ENCODE assay signal across 24 mouse cellular contexts in genomic region chr14:54485899-54486298, GRCm38 (mm10). TPM values are rescaled to one million over a fixed set of nuclear protein-coding genes. Genes with fewer than 3 reads are reported as not detected.
DNase-seq lines count a peak whose midpoint lies in the region; ATAC-seq and TF ChIP-seq lines count a peak whose summit lies in the region.
"Had no signal": no experiment of that assay in that cellular context is flagged by ENCODE, and none has a peak within 500 bp of the region (broad histone marks: within the 10 kb centered on the region; RNA-seq: fewer than 3 reads in every experiment).

No protein-coding gene starts in this region.

- H3K4me2 ChIP-seq in liver, embryonic 13.5 days: no peak overlapping the region
- no peak overlapping the region for H3K4me2 ChIP-seq in liver, postnatal 0 days (ENCODE audit: low read depth, low read length)
- H3K4me2 ChIP-seq: embryonic facial prominence, embryonic 13.5 days; embryonic facial prominence, embryonic 15.5 days; forebrain, embryonic 12.5 days had no signal

- no peak overlapping the region for H3K9ac ChIP-seq in liver, embryonic 13.5 days
- no peak overlapping the region for H3K9ac ChIP-seq in liver, postnatal 0 days (replicated peaks)
- no peak overlapping the region for H3K9ac ChIP-seq in MEL (ENCODE audit: control insufficient read depth, low read depth, low read length, poor library complexity, severe bottlenecking)
- H3K9ac ChIP-seq: embryonic facial prominence, embryonic 13.5 days; embryonic facial prominence, embryonic 15.5 days; forebrain, embryonic 12.5 days had no signal

- ATAC-seq in liver, embryonic 13.5 days (ENCODE audit: low read depth): peak; percentile 74
- no peak for ATAC-seq in liver, postnatal 0 days
- ATAC-seq in erythroblast, adult 5-6 weeks (replicated peaks; ENCODE audit: low FRiP score, poor library complexity, severe bottlenecking): peak; percentile 74
- ATAC-seq in megakaryocyte progenitor cell, adult 5-6 weeks (replicated peaks; ENCODE audit: poor library complexity): peak; percentile 90
- ATAC-seq: activated CD4-positive, CD25-positive, alpha-beta regulatory T cell, adult 4 months; forebrain, embryonic 14.5 days; forebrain, embryonic 16.5 days; Patski had no signal

- H3K4me3 ChIP-seq in liver, embryonic 13.5 days (replicated peaks): no peak overlapping the region
- H3K4me3 ChIP-seq in liver, postnatal 0 days (ENCODE audit: low read depth, low read length): no peak overlapping the region
- no peak overlapping the region for H3K4me3 ChIP-seq in MEL (ENCODE audit: control insufficient read depth in 1 of 2, insufficient read depth in 1 of 2, low read depth in 2 of 2, low read length in 2 of 2)
- H3K4me3 ChIP-seq: embryonic facial prominence, embryonic 13.5 days; embryonic facial prominence, embryonic 15.5 days; forebrain, embryonic 10.5 days; forebrain, embryonic 12.5 days had no signal

- H3K27me3 ChIP-seq in liver, embryonic 13.5 days: peaks cover 18% of the 10 kb centered on the region
- H3K27me3 ChIP-seq in liver, postnatal 0 days (ENCODE audit: insufficient read depth, low read length): no peaks in the 10 kb centered on the region
- H3K27me3 ChIP-seq in MEL (ENCODE audit: control insufficient read depth in 1 of 2, insufficient read depth in 2 of 2, low read length in 2 of 2): no peaks in the 10 kb centered on the region
- H3K27me3 ChIP-seq: embryonic facial prominence, embryonic 15.5 days; Patski had no signal

- H3K27ac ChIP-seq in liver, embryonic 13.5 days: no peak overlapping the region
- no peak overlapping the region for H3K27ac ChIP-seq in liver, postnatal 0 days (ENCODE audit: low read depth)
- H3K27ac ChIP-seq in MEL (ENCODE audit: control insufficient read depth, low read depth, low read length): peak overlapping the region; percentile 59
- H3K27ac ChIP-seq: embryonic facial prominence, embryonic 13.5 days; embryonic facial prominence, embryonic 15.5 days; forebrain, embryonic 10.5 days; forebrain, embryonic 12.5 days had no signal

- H3K79me2 ChIP-seq in MEL (ENCODE audit: control insufficient read depth, insufficient read depth, low read length, poor library complexity): no peaks in the 10 kb centered on the region

- TF ChIP-seq RAD21 in MEL (IDR thresholded peaks at IDR 0.05; ENCODE audit: low read depth, low read length): no peak

- no peak for TF ChIP-seq POLR2A in MEL (IDR thresholded peaks at IDR 0.05; ENCODE audit: control insufficient read depth in 1 of 2, insufficient read depth in 1 of 2, low read depth in 1 of 2, low read length in 2 of 2, poor library complexity in 1 of 2)

- DNase-seq in liver, embryonic 13.5 days: no peak
- DNase-seq in liver, postnatal 0 days: no peak
- peak; percentile 82 for DNase-seq in MEL (ENCODE audit: low read depth, low spot score)
- DNase-seq in spleen, adult 12 weeks (ENCODE audit: low spot score): no peak
- DNase-seq in cerebellum, postnatal 10 days: no peak
- no peak for DNase-seq in cerebellum, postnatal 14 days
- DNase-seq: adrenal gland, adult 8-10 months; adrenal gland, postnatal 14 days; adrenal gland, postnatal 36 days; cerebellum, adult 18-20 months; cerebellum, adult 8-10 months; cerebellum, adult 9-11 months; cerebellum, postnatal 36 days; embryo, embryonic 11 days had no signal

- 43% methylated on average over 7 of the region's 7 CpGs for WGBS in liver, embryonic 13.5 days (ENCODE audit: insufficient replicate concordance)
- WGBS in liver, postnatal 0 days (ENCODE audit: insufficient replicate concordance): 64% methylated on average over 7 of the region's 7 CpGs

- no peak for TF ChIP-seq EP300 in liver, postnatal 0 days (IDR thresholded peaks at IDR 0.05; ENCODE audit: low read depth)
- peak; percentile 81 to 83 for TF ChIP-seq EP300 in MEL (IDR thresholded peaks at IDR 0.05; ENCODE audit: low read depth in 1 of 2, low read length in 2 of 2)

- no peak for TF ChIP-seq CTCF in liver, postnatal 0 days (IDR thresholded peaks at IDR 0.05; ENCODE audit: low read depth)
- TF ChIP-seq CTCF in MEL (IDR thresholded peaks at IDR 0.05 in 2 of 3, conservative IDR thresholded peaks at IDR 0.05 in 1 of 3; ENCODE audit: control insufficient read depth in 1 of 3, insufficient read depth in 1 of 3, low read depth in 2 of 3, low read length in 3 of 3, poor library complexity in 1 of 3, severe bottlenecking in 1 of 3): no peak

- H3K4me1 ChIP-seq in liver, embryonic 13.5 days (replicated peaks): peaks cover 10% of the 10 kb centered on the region; the same call in 1 of the 2 replicates
- H3K4me1 ChIP-seq in liver, postnatal 0 days (ENCODE audit: insufficient read depth): no peaks in the 10 kb centered on the region
- peaks cover 13 to 41% of the 10 kb centered on the region in 2 experiments for H3K4me1 ChIP-seq in MEL (ENCODE audit: control insufficient read depth in 1 of 2, insufficient read depth in 2 of 2, low read length in 2 of 2)
- H3K4me1 ChIP-seq: embryonic facial prominence, embryonic 13.5 days; embryonic facial prominence, embryonic 15.5 days; forebrain, embryonic 12.5 days had no signal

- no peaks in the 10 kb centered on the region for H3K9me3 ChIP-seq in liver, embryonic 13.5 days (replicated peaks)
- no peaks in the 10 kb centered on the region for H3K9me3 ChIP-seq in liver, postnatal 0 days (ENCODE audit: low read length)
- no peaks in the 10 kb centered on the region for H3K9me3 ChIP-seq in MEL (replicated peaks; ENCODE audit: insufficient read depth, low read length)
- H3K9me3 ChIP-seq: embryonic facial prominence, embryonic 13.5 days; embryonic facial prominence, embryonic 15.5 days; forebrain, embryonic 10.5 days; forebrain, embryonic 12.5 days had no signal

- H3K36me3 ChIP-seq in liver, embryonic 13.5 days: no peaks in the 10 kb centered on the region
- no peaks in the 10 kb centered on the region for H3K36me3 ChIP-seq in liver, postnatal 0 days (replicated peaks; ENCODE audit: insufficient read depth, low read length)
- peaks cover 0 to 32% of the 10 kb centered on the region in 2 experiments; a peak in 2 of 4 replicates for H3K36me3 ChIP-seq in MEL (ENCODE audit: control insufficient read depth in 1 of 2, insufficient read depth in 2 of 2, low read length in 2 of 2)
- H3K36me3 ChIP-seq: embryonic facial prominence, embryonic 13.5 days; embryonic facial prominence, embryonic 15.5 days; forebrain, embryonic 10.5 days; forebrain, embryonic 12.5 days had no signal

RNA-seq across cellular contexts. Expression of gene Rem2, which starts 10.0 kb away (rescaled TPM):
- 0.06 and 0.12 TPM in 2 replicates for polyA plus RNA-seq in liver, embryonic 13.5 days (2015; fragmentation: Nextera tagmentation; extraction: Ambion mirVana)
- polyA plus RNA-seq in liver, postnatal 0 days (2015; fragmentation: Nextera tagmentation; extraction: Ambion mirVana): 0.66 and 0.87 TPM in 2 replicates
- total RNA-seq in MEL (2012; rRNA removed): 28.6 and 38.8 TPM in 2 replicates
- polyA plus RNA-seq in MEL (2012; ENCODE audit: insufficient read depth in 1 of 2, insufficient read length in 2 of 2, low read depth in 1 of 2, low replicate concordance in 2 of 2, missing spikeins in 1 of 2): 1 to 10 TPM in 1 of 2 experiments, not detected in 1; 4.8 TPM
- not detected in 2 replicates for total RNA-seq in erythroblast, adult 5-6 weeks (2015; ENCODE audit: low replicate concordance)
- total RNA-seq in erythroblast, adult 5-6 weeks (2017; ENCODE audit: low replicate concordance): not detected in 2 replicates
- total RNA-seq in megakaryocyte progenitor cell, adult 5-6 weeks (2015): 0.29 and 0.62 TPM in 2 replicates
- total RNA-seq in megakaryocyte progenitor cell, adult 5-6 weeks (2017): 2.2 TPM in 1 of 2 replicates, not detected in the other

RNA-seq across cellular contexts. Expression of gene Lrp10, which starts 22.0 kb away (rescaled TPM):
- 18.4 and 21.2 TPM in 2 replicates for polyA plus RNA-seq in liver, embryonic 13.5 days (2015; fragmentation: Nextera tagmentation; extraction: Ambion mirVana)
- polyA plus RNA-seq in liver, postnatal 0 days (2015; fragmentation: Nextera tagmentation; extraction: Ambion mirVana): 20.9 and 25.3 TPM in 2 replicates
- 53.6 and 55.4 TPM in 2 replicates for total RNA-seq in MEL (2012; rRNA removed)
- 100 to 1,000 TPM in 1 of 2 experiments, not detected in 1; 110 TPM for polyA plus RNA-seq in MEL (2012; ENCODE audit: insufficient read depth in 1 of 2, insufficient read length in 2 of 2, low read depth in 1 of 2, low replicate concordance in 2 of 2, missing spikeins in 1 of 2)
- 6.7 and 10.9 TPM in 2 replicates for total RNA-seq in erythroblast, adult 5-6 weeks (2015; ENCODE audit: low replicate concordance)
- 12.2 and 13.9 TPM in 2 replicates for total RNA-seq in erythroblast, adult 5-6 weeks (2017; ENCODE audit: low replicate concordance)
- 23.5 and 25.0 TPM in 2 replicates for total RNA-seq in megakaryocyte progenitor cell, adult 5-6 weeks (2015)
- total RNA-seq in megakaryocyte progenitor cell, adult 5-6 weeks (2017): 27.4 and 37.2 TPM in 2 replicates

RNA-seq across cellular contexts. Expression of gene Prmt5, which starts 31.4 kb away (rescaled TPM):
- polyA plus RNA-seq in liver, embryonic 13.5 days (2015; fragmentation: Nextera tagmentation; extraction: Ambion mirVana): 41.6 and 48.9 TPM in 2 replicates
- polyA plus RNA-seq in liver, postnatal 0 days (2015; fragmentation: Nextera tagmentation; extraction: Ambion mirVana): 12.2 and 13.8 TPM in 2 replicates
- total RNA-seq in MEL (2012; rRNA removed): 170 and 192 TPM in 2 replicates
- 100 to 1,000 TPM in 1 of 2 experiments, not detected in 1; 167 TPM for polyA plus RNA-seq in MEL (2012; ENCODE audit: insufficient read depth in 1 of 2, insufficient read length in 2 of 2, low read depth in 1 of 2, low replicate concordance in 2 of 2, missing spikeins in 1 of 2)
- total RNA-seq in erythroblast, adult 5-6 weeks (2015; ENCODE audit: low replicate concordance): 6.9 and 12.3 TPM in 2 replicates
- total RNA-seq in erythroblast, adult 5-6 weeks (2017; ENCODE audit: low replicate concordance): 5.2 and 9.5 TPM in 2 replicates
- 57.3 and 76.3 TPM in 2 replicates for total RNA-seq in megakaryocyte progenitor cell, adult 5-6 weeks (2015)
- 62.1 and 66.6 TPM in 2 replicates for total RNA-seq in megakaryocyte progenitor cell, adult 5-6 weeks (2017)

RNA-seq across cellular contexts. Expression of gene Mmp14, which starts 54.5 kb away (rescaled TPM):
- 19.8 and 23.2 TPM in 2 replicates for polyA plus RNA-seq in liver, embryonic 13.5 days (2015; fragmentation: Nextera tagmentation; extraction: Ambion mirVana)
- polyA plus RNA-seq in liver, postnatal 0 days (2015; fragmentation: Nextera tagmentation; extraction: Ambion mirVana): 38.1 and 39.8 TPM in 2 replicates
- 19.4 and 20.1 TPM in 2 replicates for total RNA-seq in MEL (2012; rRNA removed)
- polyA plus RNA-seq in MEL (2012; ENCODE audit: insufficient read depth in 1 of 2, insufficient read length in 2 of 2, low read depth in 1 of 2, low replicate concordance in 2 of 2, missing spikeins in 1 of 2): 10 to 100 TPM in 1 of 2 experiments, not detected in 1; 29.9 TPM
- total RNA-seq in erythroblast, adult 5-6 weeks (2015; ENCODE audit: low replicate concordance): 0.84 and 3.5 TPM in 2 replicates
- total RNA-seq in erythroblast, adult 5-6 weeks (2017; ENCODE audit: low replicate concordance): 1.7 and 2.0 TPM in 2 replicates
- 2.1 and 4.5 TPM in 2 replicates for total RNA-seq in megakaryocyte progenitor cell, adult 5-6 weeks (2015)
- total RNA-seq in megakaryocyte progenitor cell, adult 5-6 weeks (2017): 3.0 and 4.1 TPM in 2 replicates

RNA-seq across cellular contexts. Expression of gene Mrpl52, which starts 59.2 kb away (rescaled TPM):
- polyA plus RNA-seq in liver, embryonic 13.5 days (2015; fragmentation: Nextera tagmentation; extraction: Ambion mirVana): 244 and 265 TPM in 2 replicates
- polyA plus RNA-seq in liver, postnatal 0 days (2015; fragmentation: Nextera tagmentation; extraction: Ambion mirVana): 261 and 284 TPM in 2 replicates
- 473 and 532 TPM in 2 replicates for total RNA-seq in MEL (2012; rRNA removed)
- 100 to 1,000 TPM in 1 of 2 experiments, not detected in 1; 469 TPM for polyA plus RNA-seq in MEL (2012; ENCODE audit: insufficient read depth in 1 of 2, insufficient read length in 2 of 2, low read depth in 1 of 2, low replicate concordance in 2 of 2, missing spikeins in 1 of 2)
- 36.8 and 40.3 TPM in 2 replicates for total RNA-seq in erythroblast, adult 5-6 weeks (2015; ENCODE audit: low replicate concordance)
- total RNA-seq in erythroblast, adult 5-6 weeks (2017; ENCODE audit: low replicate concordance): 18.0 and 27.6 TPM in 2 replicates
- 118 and 124 TPM in 2 replicates for total RNA-seq in megakaryocyte progenitor cell, adult 5-6 weeks (2015)
- 75.1 and 86.7 TPM in 2 replicates for total RNA-seq in megakaryocyte progenitor cell, adult 5-6 weeks (2017)

Comparison
In these comparisons a context has a peak if more than half of its experiments do, and no peak if none do; other contexts are left out.
1. RNA of gene Prmt5, which starts 31.4 kb away (total RNA-seq): 170 to 192 TPM in MEL and 57.3 to 76.3 TPM in megakaryocyte progenitor cell, adult 5-6 weeks; 5.2 to 12.3 TPM in erythroblast, adult 5-6 weeks; every median in the first group is over 4 times any median in the second.